Mouse (Mus musculus) yolk sac, embryonic 10.5 days (tissue): Measurements from ENCODE around the gene Vps13c.

Experiments used
- DNase-seq: peaks from one replicate; pipeline ENCODE4 v3.0.0-alpha.2; 2017; ENCODE audit warnings: low spot score

Gene Vps13c

DNA sequence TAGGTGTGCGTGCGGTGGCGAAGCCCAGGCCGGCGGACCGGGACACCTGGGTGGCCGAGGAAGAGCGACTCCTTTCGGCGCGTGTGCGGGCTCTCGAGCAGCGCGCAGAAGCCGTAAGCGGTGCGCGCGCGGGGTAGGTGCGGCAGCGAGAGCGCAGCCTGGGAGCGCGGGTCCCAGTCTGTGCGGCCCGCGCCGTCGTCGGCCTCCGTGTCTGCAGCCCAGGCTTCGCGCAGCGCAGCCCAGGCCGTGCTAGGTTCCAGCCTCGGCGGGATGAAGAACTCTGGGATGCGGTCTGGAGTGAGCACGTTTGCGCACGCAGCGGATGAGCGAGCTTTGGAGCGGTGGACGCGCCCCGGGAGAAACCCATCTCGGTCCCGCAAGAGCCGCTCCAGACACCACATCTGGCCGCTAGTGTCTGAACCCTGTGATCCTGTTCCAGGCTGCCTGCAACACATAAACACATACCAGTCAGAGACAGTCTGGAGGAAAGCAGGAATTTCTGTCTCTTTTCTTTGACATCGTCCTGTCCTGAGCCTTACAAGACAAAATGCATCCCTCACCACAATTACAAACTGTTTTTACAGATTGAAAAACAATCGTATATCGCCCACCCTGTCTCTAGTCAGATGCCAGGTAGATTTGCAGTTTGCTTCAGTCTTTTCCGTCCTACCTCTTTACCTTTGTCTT lies 8.7 kb upstream of the Vps13c start:
- DNase-seq, result peak; percentile 40

DNA sequence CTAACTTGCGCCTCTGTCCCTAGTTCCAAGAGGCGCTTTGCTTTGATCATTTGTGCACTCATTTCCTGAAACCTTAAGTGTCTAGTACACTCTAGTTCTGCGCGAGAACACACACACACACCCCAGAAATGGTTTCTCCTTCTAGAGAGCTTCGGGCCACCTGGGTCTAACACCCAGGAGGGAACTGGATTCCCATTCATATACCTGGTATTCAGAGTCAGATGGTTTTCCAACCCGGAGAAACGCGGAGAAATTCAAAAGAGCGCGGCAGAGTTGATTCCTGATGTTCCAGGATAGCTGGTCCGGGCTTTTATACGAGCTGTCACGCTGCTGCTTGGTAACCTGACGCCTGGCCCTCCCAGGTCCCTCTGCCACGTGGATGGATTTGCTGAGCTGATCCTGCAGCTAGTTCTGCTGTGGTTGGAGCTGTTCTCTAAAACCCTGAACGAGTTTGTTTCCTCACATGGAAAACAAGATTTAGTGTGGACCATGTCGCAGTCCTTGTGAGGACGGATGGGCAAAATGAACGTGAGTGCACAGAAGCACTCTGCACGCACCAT lies 8.1 kb upstream of the Vps13c start, which contains the start of gene C2cd4a:
Gene C2cd4a (minus strand): TSS at position 285 of the 560 bp plus-strand sequence.
- peak; percentile 66 for DNase-seq

DNA sequence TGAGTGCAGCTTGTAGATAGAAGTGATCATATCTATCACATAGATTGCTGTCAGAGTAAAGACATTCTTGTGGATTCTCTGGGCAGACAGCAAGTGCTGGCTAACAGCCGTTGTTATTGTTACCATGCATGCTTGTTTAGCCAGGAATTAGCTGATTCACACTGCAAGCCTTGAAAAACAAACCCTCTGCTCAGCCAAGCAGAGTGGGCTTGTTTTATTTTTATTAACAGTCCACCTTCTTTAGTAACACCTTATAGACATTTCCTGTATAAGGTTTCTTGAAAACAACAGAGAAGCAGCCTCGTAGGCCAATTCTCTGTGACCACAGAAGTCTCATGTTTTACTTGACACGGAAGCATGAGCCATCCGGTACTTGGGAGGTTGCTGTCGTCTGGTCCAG lies 5.7 kb upstream of the Vps13c start:
- DNase-seq, result no peak

DNA sequence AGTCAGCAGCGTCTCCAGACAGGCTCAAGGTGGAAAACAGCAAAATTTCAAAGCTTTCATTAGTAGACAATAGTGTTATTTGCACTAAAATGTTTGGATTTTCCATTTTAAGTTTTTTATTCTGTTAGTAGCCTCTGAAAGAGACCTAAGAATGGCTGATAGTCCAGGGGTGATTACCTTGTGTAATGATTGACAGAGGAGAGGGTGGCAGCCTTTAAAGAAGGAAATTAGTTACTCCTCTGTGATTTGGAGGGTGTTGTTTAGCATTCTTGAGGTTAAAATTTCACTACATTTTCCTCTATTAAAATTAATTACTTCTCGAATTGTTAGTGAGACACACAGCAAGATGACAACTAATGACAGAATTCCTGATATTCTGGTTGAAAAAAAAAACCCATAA lies 2.9 kb upstream of the Vps13c start:
- no peak for DNase-seq

DNA sequence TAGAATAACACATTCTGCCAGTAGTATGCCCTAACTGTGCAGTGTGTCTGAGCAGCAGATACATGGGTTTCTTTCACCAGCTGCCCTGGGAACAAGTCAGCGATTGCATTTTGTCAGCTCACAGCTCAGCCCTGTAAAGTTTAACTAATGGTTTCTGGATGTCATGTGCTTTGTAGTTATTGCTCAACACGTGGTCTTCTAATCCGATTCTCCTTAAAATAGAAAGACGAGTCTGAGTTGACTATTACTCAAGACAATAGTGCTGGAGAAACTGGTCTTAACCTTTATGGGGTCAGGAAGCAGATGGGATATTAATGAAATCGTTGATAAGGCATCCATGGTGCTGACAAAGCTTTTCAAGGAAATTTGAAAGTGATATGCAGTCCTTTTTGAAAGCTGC lies 2.6 kb downstream of the Vps13c start:
- DNase-seq, result peak; percentile 57

DNA sequence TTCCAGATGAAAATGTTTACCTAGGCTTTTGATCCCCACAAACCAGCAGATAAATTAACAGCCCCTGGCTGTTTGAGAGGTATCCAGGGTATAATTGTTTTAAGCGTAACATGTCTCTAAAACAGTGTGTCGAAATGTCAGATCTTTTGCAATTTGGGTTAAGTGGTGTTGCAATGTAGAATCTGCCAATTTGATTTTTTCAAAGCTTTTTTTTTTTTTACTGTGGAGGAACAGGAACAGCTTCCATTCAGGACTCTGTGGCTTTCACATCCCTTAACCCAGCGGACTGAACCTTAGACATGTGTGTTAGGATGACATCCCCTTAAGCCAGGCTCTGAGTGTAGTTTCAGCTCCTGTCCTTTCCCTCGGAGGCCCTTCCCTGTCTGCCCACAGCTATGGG lies 4.8 kb downstream of the Vps13c start:
- DNase-seq, result no peak

DNA sequence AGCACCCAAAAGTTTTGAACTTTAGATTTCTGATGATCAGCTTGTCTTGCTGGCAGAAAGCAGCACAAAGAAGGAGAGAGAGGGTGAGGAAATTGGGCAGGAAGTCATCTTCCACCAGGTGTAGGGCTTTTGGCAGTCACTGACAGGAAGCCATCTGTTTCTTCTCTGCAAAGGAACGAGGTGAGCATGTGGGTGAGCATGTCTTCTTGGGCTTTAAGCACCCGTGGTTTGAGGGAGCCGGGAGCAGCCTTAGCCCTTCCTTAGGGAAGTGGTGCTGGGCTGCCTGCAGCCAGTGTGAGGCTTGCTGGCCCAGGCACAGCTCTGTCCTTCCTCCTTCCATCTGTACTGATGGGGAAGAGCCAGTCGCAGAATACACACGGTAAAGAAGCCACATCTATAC lies 5.5 kb downstream of the Vps13c start:
- DNase-seq, result no peak

DNA sequence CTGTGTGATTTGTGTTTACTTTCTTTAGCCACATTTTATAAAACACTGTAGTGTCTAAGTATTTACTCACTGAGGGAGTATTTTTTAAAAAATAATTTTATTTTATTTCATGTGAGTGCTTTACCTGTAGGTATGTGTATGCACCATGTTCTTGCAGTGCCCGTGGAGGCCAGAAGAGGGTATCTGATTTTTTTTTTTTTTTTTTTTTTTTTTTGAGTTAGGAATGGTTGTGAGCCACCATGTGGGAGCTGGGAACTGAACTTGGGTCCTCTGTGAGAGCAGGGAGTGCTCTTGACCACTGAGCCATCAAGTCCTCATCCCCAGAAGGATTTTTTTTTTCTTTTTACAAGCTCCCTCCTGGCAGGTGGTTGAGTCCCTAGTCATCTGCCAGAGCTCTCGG lies 5.9 kb downstream of the Vps13c start:
- no peak for DNase-seq

DNA sequence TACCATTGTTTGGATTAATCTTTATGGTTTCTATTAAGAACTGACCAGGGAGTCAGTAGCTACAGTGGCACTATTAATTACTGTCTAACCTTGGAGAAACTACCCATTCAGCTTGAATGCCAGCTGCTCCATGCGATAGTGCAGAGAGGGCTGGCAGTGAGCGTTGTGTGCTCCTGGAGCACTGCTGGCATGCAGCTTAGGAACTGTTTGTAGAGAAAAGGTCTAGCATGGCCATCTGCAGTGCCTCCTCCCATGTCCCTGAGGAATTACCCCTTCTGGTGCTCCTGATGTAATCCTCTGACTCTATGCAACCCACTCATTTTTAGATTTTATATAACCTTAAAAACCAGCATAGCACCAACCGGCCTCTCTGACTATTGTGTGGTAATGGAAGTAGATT lies 7.4 kb downstream of the Vps13c start:
- DNase-seq, result no peak

DNA sequence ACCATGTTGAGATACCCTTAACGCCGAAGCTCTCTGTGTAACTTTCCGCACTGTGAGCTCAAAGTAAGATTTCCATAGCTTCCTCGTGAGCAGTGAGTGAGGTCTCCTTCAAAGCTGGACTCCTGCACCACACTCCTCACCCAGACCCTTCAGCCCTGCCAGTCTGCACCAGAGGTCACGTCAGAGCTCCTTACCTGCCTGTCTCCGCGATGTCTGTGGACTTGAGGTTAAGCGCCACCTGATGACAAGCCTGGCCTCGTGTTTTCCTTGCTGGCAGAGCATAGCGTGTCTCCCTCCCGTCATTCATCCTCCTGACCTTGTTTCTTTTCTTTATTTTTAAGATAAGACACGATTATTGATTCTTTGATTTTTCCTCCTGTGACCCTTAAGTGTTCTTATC lies 9.2 kb downstream of the Vps13c start:
- no peak for DNase-seq

DNA sequence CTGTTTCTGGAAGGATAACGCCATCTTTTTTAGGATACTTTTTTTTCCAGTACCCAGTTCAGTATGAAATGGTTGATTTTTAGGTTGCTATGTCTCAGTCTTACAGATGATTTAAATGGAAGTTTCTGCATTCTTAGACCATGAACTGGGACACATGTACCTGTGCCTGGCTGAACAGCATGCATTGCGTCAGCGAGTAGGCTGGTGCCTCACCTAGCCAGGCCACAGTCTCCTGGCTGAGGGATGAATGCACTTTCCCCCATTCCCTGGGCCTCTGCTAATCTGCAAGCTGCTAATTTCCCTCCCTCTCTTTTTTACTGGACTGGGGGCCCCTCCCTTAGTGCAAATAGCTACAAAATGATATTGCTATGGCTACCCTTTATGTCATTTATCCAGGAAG lies 9.7 kb downstream of the Vps13c start:
- DNase-seq, result no peak

DNA sequence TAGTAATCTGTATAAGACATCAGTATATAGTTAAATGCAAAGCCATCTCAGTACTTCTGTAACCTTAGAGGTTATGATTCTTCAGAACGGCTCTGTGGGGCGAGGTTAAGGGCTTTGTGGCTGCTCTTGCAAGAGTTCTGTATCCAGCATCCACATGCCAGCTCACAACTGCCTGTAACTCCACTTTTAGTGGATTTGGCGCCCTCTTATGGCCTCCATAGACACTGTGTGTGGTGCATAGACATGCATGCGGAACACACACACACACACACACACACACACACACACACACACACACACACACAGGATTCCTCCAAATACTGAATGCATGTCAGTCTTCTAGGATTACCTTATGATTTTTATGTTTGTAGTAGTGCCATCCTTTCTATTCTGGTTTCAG lies 11.0 kb downstream of the Vps13c start:
- no peak for DNase-seq

DNA sequence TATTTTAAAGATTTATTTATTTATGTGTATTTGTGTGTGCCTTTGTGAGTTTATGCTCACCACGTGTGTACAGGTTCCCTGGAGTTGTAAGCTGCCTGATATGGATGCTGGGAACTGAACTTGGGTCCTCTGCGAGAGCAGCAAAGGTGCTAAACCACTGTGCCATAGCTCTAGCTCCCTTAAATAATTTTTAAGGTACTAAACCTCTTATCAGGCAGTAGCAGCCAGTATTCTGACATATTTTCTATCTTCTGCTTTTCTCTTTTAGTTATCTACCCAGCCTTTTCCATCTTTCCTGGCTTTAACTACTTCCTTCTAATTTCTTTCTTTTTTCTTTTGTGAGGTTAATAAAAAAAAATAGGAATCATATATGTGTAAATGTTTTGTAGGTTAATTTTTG lies 20.1 kb downstream of the Vps13c start:
- no peak for DNase-seq

DNA sequence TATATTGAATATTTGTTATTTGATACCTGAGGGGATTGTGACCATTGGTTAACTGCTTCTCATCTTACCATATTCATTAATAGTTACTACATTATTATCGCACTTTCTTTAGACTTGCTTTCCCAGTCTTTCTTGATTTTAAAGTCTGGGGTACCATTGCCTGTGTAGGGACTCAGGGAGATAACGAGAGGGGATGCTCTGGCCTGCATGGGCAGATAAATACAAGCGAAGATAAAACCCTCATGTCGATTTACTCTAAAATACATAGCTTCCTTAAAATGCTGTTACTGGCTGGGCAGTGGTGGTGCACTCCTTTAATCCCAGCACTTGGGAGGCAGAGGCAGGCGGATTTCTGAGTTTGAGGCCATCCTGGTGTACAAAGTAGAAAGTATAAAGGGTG lies 23.1 kb downstream of the Vps13c start:
- DNase-seq, result no peak

DNA sequence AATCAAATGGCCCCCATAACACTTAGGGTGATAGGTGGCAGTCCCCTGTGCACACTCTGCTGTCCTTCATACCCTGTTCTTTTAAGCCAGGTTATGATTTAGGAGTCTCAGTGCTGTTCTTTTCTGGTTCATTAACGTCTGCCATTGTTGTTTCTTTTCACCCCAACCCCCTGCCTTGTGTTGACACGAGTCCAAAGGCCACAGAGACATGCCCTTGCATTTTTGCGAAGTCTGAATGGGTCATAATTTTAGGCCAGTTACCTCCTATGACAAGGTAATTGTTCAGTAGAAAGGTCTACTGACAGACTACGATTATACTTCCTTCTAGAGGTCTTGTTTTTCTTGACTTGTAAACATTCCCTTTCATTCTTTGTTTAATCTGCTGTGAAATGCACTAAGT lies 23.8 kb downstream of the Vps13c start:
- DNase-seq, result no peak

DNA sequence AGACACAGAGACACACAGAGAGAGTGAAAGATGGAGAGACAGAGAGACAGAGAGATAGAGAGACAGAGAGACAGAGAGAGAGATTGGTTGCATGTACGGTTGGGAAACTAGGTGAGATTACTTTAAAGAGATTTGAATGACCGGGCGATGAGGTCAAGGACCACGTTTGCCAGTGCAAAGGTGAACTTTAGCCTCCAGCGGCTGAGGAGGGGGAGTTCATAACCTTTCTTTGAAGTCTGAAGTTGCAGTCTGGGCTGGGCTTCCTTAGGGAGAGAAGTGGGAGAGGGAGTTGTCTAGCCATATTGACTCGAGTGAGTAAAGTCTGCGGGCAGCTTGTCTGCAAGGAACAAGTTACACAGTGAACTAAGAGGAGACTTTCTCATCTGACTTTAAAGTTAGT lies 25.2 kb downstream of the Vps13c start:
- peak; percentile 83 for DNase-seq

DNA sequence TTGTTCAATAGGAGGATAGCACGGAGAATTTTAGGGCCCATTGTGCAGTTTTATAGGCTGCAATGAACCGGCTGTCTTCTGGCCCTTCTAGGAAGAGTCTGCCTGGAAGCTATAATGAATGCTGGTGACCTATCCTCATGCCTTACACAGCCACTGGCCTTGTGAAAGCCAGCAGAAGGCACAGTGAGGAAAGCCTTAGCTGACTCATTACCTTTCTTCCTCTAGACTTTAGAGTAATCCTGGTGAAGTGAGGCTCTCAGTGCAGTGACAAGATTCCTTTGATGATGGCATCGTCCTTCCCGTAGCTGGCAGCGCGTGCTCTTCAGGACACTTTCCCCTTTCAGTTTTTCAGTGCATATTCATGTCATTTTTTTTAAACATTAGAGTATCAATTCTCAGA lies 27.2 kb downstream of the Vps13c start:
- no peak for DNase-seq

DNA sequence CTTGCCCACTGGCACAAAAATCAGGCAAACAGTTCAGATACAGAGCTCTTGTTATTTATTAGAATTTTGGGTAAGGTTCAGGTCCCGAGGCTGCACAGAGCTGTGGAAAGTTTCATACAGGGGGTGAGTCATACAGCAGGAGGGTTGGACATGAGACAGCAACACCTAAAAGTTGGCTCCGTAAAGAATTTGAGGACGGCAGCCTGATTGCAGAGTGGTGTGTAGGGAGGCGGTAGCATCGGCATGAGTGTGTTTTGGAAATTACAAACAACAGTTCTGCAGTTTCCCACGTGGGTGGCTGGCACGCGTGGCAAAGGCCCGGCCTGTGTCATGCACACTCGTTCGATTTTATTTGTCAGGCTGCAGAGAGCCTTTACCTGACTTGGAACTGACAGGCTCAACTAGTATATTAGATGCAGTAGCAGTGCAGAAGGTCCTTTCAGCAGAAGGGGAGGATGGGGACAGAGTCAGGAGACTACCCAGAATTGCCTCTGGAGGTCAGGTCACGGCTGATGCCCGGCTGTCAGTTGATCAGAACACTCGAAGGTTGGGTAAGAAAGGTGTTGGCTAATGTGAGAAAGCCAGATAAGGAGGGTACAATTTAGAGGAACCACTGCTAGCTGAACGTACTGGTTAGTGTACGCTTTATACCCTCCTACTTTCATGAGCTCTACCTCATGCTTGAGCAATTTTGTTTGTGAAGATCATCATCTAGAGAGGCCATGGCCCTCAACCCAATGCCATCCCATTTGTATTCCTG lies 29.7 kb downstream of the Vps13c start:
- DNase-seq, result no peak

DNA sequence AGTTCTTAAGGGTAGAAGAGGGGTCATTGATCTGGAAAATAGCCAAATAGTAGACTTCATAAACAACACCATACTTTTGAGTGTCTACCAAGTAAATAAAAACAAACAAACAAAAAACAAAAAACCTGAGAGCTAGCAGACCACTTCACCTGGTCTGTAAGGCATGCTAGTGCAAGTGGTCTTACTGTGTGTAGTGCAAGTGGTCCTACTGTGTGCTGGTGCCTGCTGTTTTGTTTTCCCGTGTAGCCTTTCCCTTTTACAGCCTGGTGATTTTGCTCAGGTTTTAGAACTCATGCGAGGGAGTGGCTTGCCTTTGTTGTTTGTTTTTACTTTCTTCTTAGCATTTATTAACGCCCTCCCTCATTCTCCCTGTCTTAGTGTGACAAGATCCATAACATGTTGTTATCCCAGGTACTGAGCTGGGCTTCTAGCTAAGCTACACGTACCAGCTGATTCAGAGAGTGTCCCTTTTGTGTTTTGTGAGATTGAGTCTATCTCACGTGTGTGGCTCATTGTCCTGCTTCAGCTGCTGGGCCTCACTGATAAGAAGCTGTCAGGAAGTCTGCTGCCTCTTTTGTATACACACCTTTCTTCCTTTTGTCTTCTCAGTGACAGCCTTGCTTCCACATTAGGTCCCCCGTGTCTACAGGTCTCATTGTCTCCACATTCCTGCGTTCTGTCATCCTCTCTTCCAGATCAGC lies 34.5 kb downstream of the Vps13c start:
- peak; percentile 21 for DNase-seq

DNA sequence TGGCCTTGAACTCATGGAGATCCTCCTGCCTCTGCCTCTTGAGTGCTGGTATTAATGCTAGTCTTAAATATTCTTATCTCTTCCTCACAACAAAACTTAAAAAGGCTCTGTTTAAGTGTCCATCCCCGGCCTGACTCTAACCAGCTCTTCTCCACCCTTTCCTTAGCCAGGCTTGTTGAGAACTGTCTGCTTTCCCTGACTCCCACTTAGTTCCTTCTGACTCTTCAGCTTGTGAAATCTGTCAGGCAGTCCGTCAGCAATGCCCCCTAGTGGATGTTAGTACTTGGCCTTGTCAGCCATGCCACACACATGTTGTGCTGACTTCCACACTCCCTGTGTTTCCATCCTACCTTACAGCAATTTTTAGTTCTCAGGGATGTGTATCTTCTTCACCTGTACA lies 35.1 kb downstream of the Vps13c start:
- DNase-seq, result peak; percentile 18

DNA sequence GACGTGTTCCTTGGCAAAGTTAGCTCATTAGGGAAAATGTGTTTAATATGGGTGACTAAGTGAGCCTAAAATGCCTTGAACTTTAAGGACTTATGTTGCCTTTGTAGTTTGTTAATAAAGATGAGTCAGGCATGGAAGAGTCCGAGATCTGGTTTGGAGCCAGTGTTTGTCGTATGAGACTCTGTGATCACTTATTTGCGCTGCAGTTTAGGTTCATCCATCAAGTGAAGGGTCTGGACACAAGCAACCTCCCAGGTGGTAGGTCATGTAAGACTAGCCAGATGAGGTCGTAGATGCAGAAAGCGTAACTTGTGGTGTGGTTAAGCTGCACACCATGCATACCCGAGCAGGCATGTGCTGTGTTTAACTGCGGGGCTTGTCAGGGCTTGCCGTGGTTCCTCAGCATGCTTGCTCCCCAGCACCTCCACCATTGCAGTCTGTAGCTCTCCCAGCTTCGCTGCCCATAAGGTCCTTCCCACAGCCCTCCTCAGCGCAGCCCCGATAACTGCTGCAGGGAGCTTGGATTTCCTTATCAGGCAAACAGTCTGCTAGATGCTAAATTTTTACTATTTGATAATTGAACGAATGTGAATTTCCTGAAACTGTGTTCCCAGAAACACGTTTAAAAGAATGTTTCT lies 37.0 kb downstream of the Vps13c start:
- no peak for DNase-seq

DNA sequence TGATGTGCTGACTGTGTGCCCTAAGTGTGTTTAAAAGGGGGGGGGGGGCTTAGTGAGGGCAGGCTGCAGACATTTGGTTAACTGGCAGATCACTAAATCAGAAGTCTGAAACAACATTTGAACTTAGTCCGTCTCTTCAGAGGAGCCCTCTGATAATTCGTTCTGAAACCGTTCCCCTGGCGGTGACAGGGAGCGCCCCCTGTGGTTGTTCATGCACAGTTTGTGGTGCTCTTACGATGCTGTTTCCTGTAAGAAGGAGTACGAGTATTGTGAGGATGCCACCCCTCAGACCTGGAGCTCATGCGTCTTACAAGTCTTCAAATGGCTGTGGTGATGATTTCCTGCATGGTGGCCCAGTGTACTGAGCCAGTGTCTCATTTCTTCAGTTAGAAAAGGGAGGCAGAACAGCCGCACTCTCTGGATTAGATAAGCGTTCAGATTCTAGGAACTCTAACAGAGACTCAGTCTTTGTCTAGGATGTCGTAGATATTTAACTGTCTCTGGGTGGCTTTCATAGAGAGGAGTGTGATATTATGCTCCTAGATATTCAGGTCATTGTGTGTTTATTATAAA lies 38.1 kb downstream of the Vps13c start:
- no peak for DNase-seq
